Mouse (Mus musculus): ENCODE measurements around the gene Syde1. TPM values are rescaled to one million over a fixed set of nuclear protein-coding genes. Genes with fewer than 3 reads are reported as not detected.
A peak's percentile ranks its signal among the peaks of the same experiment; 100 is the strongest.
"Not testable (repeated sequence)": the region's sequence is repeated elsewhere in the genome, so short reads cannot be mapped to it uniquely, and the experiment has no call there.

The Syde1 gene
- 3.3 and 4.9 TPM in 2 replicates for polyA plus RNA-seq (2015; fragmentation: Nextera tagmentation; extraction: Ambion mirVana)

DNA sequence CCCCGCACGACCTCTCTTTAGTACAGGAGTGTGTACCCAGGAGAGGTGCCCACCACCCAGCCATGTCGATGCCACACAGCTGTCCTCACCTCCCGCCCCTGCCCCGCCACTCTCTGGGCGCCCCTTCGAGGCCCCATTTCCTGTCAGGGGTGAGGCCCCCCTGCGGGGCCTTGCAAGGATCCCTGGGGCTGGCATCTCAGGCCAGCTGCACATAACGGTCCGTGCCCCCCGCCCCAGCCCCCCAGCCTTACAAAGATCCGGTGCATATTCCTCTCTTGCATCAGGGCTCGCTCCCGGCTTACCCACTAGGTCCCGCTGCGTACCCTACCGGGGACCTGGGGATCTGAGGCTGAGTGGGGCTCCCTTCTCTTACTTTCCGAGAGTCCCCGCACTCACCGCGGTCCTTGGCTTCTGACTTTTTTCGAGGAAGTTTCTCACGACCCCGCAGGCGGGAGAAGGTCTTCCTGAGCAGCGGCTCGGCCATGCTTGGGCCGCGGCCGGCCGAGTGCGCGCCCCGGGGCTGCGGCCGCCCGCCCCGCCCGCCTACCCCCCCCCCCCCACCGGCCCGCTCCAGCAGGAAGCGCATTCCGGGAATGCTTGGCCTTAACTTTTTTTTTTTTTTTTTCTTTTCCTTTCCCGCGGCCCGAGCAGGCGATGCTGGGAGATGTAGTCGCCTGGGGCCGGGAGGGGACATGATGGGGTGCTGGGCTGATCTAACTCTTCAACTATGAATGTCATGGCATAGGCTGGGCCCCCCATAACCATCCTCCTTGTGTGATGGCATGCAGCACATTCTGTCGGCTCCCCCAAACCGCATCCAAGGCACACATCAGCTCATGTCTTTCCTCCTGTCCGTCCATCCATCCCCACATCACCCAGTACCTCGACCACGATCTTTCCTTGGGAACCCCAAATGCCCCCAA is at the start of gene Syde1:
TSS of gene Syde1 (minus strand) at position 559 of the 923 bp plus-strand sequence.
- WGBS: 4% methylated on average over 50 of the region's 54 CpGs
- Histone ChIP-seq H3K4me2 (peak within 1 kb of the TSS; percentile 68), H3K36me3 (no peaks in the 10 kb centered on the region), H3K27ac (replicated peaks) (peak within 1 kb of the TSS; percentile 68), H3K4me1 (peaks cover 8% of the 10 kb centered on the region), H3K4me3 (replicated peaks) (peak within 1 kb of the TSS; percentile 47), H3K9me3 (replicated peaks) (no peaks in the 10 kb centered on the region), H3K9ac (replicated peaks) (peak within 1 kb of the TSS; percentile 59), H3K27me3 (replicated peaks) (peaks cover 7% of the 10 kb centered on the region; the same call in 1 of the 2 replicates)
- peak; percentile 73; the same call in 1 of the 2 replicates for ATAC-seq (ENCODE audit: low FRiP score)

DNA sequence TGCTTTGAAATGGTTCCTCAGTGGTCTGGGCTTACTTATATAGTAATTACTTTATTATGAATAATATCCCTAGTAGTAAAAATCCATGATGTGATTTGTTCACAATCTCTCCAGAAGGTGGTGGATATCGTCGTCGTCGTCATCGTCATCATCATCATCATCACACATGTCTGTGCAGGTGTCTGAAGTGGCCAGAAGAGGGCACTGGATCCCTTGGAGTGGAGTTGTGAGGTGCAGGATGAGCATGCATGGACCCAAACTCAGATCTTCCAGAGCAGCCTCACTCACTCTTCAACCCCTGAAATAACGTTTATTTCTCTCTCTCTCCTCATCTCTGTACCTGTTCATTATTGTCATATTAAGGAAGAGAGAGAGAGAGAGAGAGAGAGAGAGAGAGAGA is 40.5 kb upstream of the Syde1 start:
- 15% methylated on average over 6 of the region's 6 CpGs for WGBS
- Histone ChIP-seq H3K9ac (replicated peaks) (no peak overlapping the region; the same call in 1 of the 2 replicates), H3K27me3 (replicated peaks) (no peaks in the 10 kb centered on the region), H3K27ac (replicated peaks) (no peak overlapping the region), H3K4me2 (peak overlapping the region; percentile 43), H3K4me1 (0 out of 2 replicates have a peak, but pooled peaks cover 3% of the 10 kb centered on the region), H3K9me3 (replicated peaks) (no peaks in the 10 kb centered on the region), H3K4me3 (replicated peaks) (no peak overlapping the region; the same call in 1 of the 2 replicates), H3K36me3 (no peaks in the 10 kb centered on the region)
- peak; percentile 81; the same call in 1 of the 2 replicates for ATAC-seq (ENCODE audit: low FRiP score)

DNA sequence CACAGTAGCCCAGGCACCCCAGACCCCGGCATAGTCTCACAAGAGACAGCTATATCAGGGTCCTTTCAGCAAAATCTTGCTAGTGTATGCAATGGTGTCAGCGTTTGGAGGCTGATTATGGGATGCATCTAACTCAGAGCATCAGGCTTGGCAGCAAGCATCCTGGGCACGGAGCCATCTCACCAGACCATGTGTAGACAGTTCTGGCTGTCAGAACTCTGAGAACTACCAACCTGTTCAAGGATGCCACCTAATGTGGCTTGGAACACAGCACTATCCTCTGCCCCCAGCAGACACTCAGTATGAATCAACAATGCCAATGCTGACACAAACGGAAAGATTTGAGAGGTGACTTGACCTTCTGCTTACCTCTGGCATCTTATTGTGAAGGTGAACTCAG is 38.4 kb upstream of the Syde1 start:
- ATAC-seq (ENCODE audit: low FRiP score): no peak
- no peak overlapping the region for H3K9ac ChIP-seq (replicated peaks)
- H3K27me3 ChIP-seq (replicated peaks): no peaks in the 10 kb centered on the region
- WGBS: 91% methylated on average over 4 of the region's 4 CpGs
- no peaks in the 10 kb centered on the region for H3K9me3 ChIP-seq (replicated peaks)
- no peak overlapping the region for H3K4me2 ChIP-seq
- H3K27ac ChIP-seq (replicated peaks): no peak overlapping the region
- no peaks in the 10 kb centered on the region for H3K36me3 ChIP-seq
- H3K4me1 ChIP-seq: 0 out of 2 replicates have a peak, but pooled peaks cover 3% of the 10 kb centered on the region
- H3K4me3 ChIP-seq (replicated peaks): no peak overlapping the region

DNA sequence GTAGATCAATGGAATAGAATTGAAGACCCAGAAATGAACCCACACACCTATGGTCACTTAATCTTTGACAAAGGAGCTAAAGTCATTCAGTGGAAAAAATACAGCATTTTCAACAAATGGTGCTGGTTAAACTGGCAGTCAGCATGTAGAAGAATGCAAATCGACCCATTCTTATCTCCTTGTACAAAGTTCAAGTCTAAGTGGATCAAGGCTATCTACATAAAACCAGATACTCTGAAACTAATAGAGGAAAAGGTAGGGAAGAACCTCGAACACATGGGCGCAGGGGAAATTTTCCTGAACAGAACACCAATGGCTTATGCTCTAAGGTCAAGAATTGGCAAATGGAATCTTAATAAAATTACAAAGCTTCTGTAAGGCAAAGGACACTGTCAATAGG is 31.4 kb upstream of the Syde1 start:
- not testable (repeated sequence) for ATAC-seq (ENCODE audit: low FRiP score); H3K27ac ChIP-seq (replicated peaks); H3K36me3 ChIP-seq; H3K4me3 ChIP-seq (replicated peaks); H3K9me3 ChIP-seq (replicated peaks); H3K27me3 ChIP-seq (replicated peaks); H3K4me1 ChIP-seq; H3K4me2 ChIP-seq; H3K9ac ChIP-seq (replicated peaks)
- WGBS: 87% methylated on average over 3 of the region's 3 CpGs

DNA sequence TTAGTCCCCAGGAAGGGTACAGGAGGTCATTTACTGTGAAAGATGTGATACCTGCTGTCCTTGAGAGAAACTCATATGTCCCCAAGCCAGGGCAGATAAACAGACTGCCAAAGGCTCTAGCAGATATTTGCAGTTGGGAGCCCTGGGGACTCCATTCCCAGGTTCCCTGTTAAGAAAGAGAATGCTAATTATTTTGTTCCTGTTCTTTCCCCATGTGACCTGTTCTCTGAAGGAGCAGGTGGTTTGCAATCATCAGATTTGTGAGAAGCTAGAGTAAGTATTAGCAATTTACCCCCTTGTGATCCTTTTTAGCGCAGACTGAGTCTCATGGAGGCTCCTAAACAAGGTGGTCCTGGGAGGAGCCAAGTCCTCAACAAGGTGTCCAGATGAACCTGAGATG is 26.2 kb upstream of the Syde1 start, which contains the start of gene Olfr1357:
TSS of gene Olfr1357 (minus strand) at position 101 of the 400 bp plus-strand sequence.
- WGBS: 88% methylated on average over 1 of the region's 1 CpGs

DNA sequence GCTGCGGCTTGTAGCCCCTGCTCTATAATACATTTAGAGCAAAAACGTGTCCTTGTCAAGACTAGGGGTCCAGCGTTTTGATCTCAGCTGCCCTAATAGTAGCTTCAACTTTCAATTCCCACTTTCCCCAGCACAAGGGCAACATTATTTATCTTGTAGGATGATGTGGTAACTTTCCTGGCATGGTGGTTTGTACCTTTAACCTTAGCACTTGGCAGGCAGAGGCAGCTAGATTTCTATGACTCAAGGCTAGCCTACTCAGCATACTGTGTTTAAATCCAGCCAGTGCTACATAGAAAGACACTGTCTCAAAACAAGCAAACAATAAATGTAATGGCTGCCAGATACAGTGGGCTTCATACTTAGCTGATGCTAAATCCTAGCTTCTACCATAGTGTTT is 15.8 kb upstream of the Syde1 start:
- Histone ChIP-seq H3K27ac (replicated peaks) (no peak overlapping the region), H3K4me1 (no peaks in the 10 kb centered on the region), H3K36me3 (no peaks in the 10 kb centered on the region), H3K27me3 (replicated peaks) (no peaks in the 10 kb centered on the region), H3K4me2 (no peak overlapping the region), H3K9ac (replicated peaks) (no peak overlapping the region), H3K4me3 (replicated peaks) (no peak overlapping the region), H3K9me3 (replicated peaks) (no peaks in the 10 kb centered on the region)
- ATAC-seq (ENCODE audit: low FRiP score): no peak
- WGBS: 78% methylated on average over 3 of the region's 3 CpGs

More for the DNA sequence above, 26.2 kb upstream of the Syde1 start, which contains the start of gene Olfr1357:
- Histone ChIP-seq H3K9me3 (replicated peaks) (no peaks in the 10 kb centered on the region), H3K27me3 (replicated peaks) (no peaks in the 10 kb centered on the region), H3K36me3 (no peaks in the 10 kb centered on the region), H3K4me2 (no peak within 1 kb of the TSS), H3K4me1 (no peaks in the 10 kb centered on the region), H3K27ac (replicated peaks) (no peak within 1 kb of the TSS), H3K4me3 (replicated peaks) (no peak within 1 kb of the TSS), H3K9ac (replicated peaks) (no peak within 1 kb of the TSS)
- ATAC-seq (ENCODE audit: low FRiP score): no peak

DNA sequence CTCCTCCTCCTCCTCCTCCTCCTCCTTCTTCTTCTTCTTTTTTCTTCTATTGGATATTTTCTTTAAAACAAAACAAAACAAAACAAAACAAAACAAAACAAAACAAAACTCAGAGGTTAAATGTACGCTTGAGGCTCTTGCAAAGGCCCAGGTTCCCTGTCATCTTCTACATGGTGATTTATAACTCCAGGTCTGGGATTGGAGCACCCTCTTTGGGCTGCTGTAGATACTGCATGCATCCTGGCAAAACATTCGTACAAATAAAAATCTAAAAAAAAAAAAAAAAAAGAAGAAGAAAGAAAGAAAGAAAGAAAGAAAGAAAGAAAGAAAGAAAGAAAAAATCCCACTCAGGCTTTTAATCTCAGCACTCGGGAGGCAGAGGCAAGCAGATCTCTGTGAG is 13.3 kb upstream of the Syde1 start:
- Histone ChIP-seq H3K4me1 (no peaks in the 10 kb centered on the region), H3K27ac (replicated peaks) (no peak overlapping the region), H3K9me3 (replicated peaks) (no peaks in the 10 kb centered on the region), H3K9ac (replicated peaks) (no peak overlapping the region), H3K27me3 (replicated peaks) (no peaks in the 10 kb centered on the region), H3K36me3 (no peaks in the 10 kb centered on the region), H3K4me3 (replicated peaks) (no peak overlapping the region), H3K4me2 (no peak overlapping the region)
- 65% methylated on average over 3 of the region's 3 CpGs for WGBS
- ATAC-seq (ENCODE audit: low FRiP score): no peak

DNA sequence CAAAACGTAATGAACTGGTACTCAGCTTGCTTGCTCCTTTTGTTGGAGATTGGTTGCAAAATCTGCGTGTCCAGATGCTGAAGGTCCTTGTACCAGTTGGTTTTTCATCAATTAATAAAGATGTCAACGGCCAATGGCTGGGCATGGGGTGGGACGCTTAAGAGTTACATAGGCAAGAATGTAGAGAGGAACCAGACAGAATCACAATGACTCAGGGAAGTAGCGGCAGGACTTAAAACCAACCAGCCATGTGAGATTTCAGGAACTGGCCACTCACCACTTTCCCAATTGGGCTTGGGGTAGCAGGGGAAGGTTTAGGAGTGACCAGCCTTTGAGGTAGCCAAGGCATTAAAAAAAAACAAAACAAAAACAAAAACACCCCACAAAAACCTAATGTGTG is 8.1 kb upstream of the Syde1 start:
- no peak overlapping the region for H3K9ac ChIP-seq (replicated peaks)
- ATAC-seq (ENCODE audit: low FRiP score): no peak
- WGBS: 90% methylated on average over 5 of the region's 5 CpGs
- no peak overlapping the region for H3K4me3 ChIP-seq (replicated peaks)
- no peaks in the 10 kb centered on the region for H3K4me1 ChIP-seq
- no peaks in the 10 kb centered on the region for H3K36me3 ChIP-seq
- H3K27me3 ChIP-seq (replicated peaks): no peaks in the 10 kb centered on the region
- no peak overlapping the region for H3K27ac ChIP-seq (replicated peaks)
- no peaks in the 10 kb centered on the region for H3K9me3 ChIP-seq (replicated peaks)
- no peak overlapping the region for H3K4me2 ChIP-seq

DNA sequence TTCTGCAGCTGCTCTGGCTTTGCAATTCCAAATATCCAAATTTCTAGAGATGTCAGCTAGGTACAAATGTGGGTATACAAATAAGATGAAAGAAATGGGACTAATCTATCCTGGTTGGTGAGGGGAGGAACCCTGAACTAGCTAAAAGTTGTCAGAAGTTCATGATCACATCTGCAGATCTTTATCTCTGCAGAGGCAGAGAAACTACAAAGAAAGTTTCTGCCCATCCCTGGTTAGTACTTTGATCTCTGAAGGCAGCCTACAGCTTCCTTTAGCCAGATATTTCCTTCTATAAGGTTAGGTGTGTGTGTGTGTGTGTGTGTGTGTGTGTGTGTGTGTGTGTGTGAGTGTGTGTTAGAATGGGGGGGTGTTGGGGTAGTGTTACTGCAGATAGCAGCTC is 2.8 kb upstream of the Syde1 start:
- H3K27ac ChIP-seq (replicated peaks): no peak overlapping the region
- peaks cover 7% of the 10 kb centered on the region; the same call in 1 of the 2 replicates for H3K27me3 ChIP-seq (replicated peaks)
- no peaks in the 10 kb centered on the region for H3K9me3 ChIP-seq (replicated peaks)
- H3K4me2 ChIP-seq: no peak overlapping the region
- no peak overlapping the region for H3K9ac ChIP-seq (replicated peaks)
- no peak for ATAC-seq (ENCODE audit: low FRiP score)
- peaks cover 8% of the 10 kb centered on the region for H3K4me1 ChIP-seq
- no peaks in the 10 kb centered on the region for H3K36me3 ChIP-seq
- no peak overlapping the region for H3K4me3 ChIP-seq (replicated peaks)

DNA sequence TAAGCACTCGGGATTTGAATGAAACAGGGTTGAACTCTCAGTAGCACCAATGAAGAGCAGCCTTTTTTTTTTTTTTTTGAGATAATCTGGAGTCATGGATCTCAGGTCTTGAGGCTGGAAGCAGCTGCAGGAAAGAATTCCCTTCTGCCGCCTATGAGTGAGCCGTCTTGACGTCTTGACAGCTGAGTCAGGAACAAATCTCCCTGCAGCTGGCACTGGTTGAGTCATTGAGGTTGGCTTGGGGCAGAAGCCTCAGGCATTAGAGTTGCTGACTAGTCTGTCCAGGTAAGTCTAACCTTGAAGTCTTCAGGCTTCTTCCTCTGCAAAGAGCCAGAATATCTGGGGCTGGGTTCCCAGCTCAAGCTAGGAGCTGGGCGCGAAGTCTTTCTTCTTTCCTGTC is 2.4 kb upstream of the Syde1 start:
- WGBS: 79% methylated on average over 6 of the region's 6 CpGs
- no peak overlapping the region for H3K4me2 ChIP-seq
- H3K27ac ChIP-seq (replicated peaks): no peak overlapping the region
- no peak overlapping the region for H3K9ac ChIP-seq (replicated peaks)
- H3K4me3 ChIP-seq (replicated peaks): no peak overlapping the region
- no peaks in the 10 kb centered on the region for H3K36me3 ChIP-seq
- H3K27me3 ChIP-seq (replicated peaks): peaks cover 7% of the 10 kb centered on the region; the same call in 1 of the 2 replicates
- H3K4me1 ChIP-seq: peaks cover 8% of the 10 kb centered on the region
- no peaks in the 10 kb centered on the region for H3K9me3 ChIP-seq (replicated peaks)
- no peak for ATAC-seq (ENCODE audit: low FRiP score)

DNA sequence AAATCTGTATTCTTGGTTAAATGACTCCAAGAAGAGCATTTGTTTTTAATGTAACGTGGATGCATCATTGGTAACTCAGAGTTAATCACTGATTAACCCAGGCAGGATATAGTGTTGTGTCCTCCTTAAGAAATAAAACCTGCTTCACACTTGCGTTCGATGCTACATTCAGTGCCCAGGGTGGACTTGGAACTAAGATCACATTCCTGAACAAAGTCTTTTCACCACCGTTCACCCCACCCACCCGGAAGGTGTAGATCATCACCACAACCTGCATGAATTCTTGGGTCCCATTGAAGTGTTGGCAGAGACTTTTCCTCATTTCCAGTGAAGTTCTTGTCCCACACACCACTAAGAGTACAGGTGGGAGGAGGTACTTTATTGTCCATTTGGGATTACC is 2.0 kb upstream of the Syde1 start:
- Histone ChIP-seq H3K27me3 (replicated peaks) (peaks cover 7% of the 10 kb centered on the region; the same call in 1 of the 2 replicates), H3K27ac (replicated peaks) (no peak overlapping the region), H3K4me2 (no peak overlapping the region), H3K36me3 (no peaks in the 10 kb centered on the region), H3K9ac (replicated peaks) (no peak overlapping the region), H3K4me1 (peaks cover 8% of the 10 kb centered on the region), H3K4me3 (replicated peaks) (no peak overlapping the region), H3K9me3 (replicated peaks) (no peaks in the 10 kb centered on the region)
- WGBS: 94% methylated on average over 5 of the region's 5 CpGs
- no peak for ATAC-seq (ENCODE audit: low FRiP score)

DNA sequence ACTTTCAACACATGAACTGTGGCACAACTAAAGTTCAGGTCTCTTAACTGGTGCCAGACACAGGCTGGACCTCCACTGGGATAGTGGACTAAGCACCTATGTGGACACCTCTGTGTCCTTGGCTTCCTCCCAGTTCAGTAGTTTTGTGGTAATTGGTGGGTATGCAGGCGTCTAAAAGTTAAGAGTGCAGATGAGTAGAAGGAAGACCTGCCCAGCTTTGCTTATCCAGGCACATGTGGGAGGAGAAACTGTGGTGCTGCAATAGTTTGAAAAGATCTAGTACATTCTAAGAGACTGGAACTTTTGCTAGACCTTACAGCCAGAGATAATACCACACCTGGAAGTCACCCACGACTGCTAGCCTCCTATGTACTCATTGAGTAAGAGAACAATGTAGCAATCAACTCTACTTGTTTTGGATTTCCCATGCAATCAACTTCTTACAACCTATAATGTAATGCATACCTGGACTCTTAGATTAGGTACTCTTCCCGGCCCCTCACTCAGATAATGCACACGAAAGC is 1.2 kb upstream of the Syde1 start:
- no peak overlapping the region for H3K27ac ChIP-seq (replicated peaks)
- no peak overlapping the region for H3K9ac ChIP-seq (replicated peaks)
- peaks cover 7% of the 10 kb centered on the region; the same call in 1 of the 2 replicates for H3K27me3 ChIP-seq (replicated peaks)
- H3K4me1 ChIP-seq: peaks cover 8% of the 10 kb centered on the region
- 89% methylated on average over 4 of the region's 4 CpGs for WGBS
- no peak overlapping the region for H3K4me2 ChIP-seq
- H3K36me3 ChIP-seq: no peaks in the 10 kb centered on the region
- no peak for ATAC-seq (ENCODE audit: low FRiP score)
- H3K4me3 ChIP-seq (replicated peaks): no peak overlapping the region
- no peaks in the 10 kb centered on the region for H3K9me3 ChIP-seq (replicated peaks)

All from neural tube, embryonic 15.5 days (tissue).